Mouse (Mus musculus): ENCODE data around the gene Fam160a1. TPM values are rescaled to one million over a fixed set of nuclear protein-coding genes. Genes with fewer than 3 reads are reported as not detected.

Gene Fam160a1
- polyA plus RNA-seq, 2 experiments = 0.20 to 0.27 TPM

DNA sequence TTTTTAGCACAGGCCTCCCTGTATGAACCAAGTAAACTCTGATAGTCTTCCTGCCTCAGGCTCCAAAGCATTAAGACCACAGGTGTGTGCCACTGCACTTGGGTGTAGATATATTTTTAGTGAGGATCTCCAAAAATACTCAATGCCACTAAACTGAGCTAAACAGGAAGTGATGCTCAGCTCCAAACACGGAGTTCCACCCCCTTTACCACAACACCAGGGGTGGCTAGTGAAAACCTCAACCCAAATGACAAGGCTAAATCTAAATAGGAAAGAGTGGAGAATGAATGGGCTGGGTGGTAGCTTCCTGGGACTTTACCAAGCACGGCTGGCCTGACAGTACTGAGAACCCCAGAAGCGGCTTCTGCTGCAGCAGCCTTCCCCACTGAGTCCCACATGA, 124.1 kb downstream of the Fam160a1 start:
- Histone ChIP-seq H3K9ac (replicated peaks) (no peak overlapping the region), H3K27me3 (ENCODE audit: control insufficient read depth, insufficient read depth, low read length) (no peaks in the 10 kb centered on the region), H3K4me3 (ENCODE audit: insufficient read depth in 1 of 2, low read depth in 2 of 2, low read length in 2 of 2) (no peak overlapping the region), H3K27ac (no peak overlapping the region), H3K4me2 (ENCODE audit: low read depth) (no peak overlapping the region), H3K4me1 (replicated peaks; ENCODE audit: control insufficient read depth in 2 of 2, insufficient read depth in 2 of 2, low read length in 1 of 2) (no peaks in the 10 kb centered on the region), H3K9me3 (ENCODE audit: control insufficient read depth, low read length) (no peaks in the 10 kb centered on the region), H3K36me3 (replicated peaks; ENCODE audit: control insufficient read depth, insufficient read depth, low read depth) (no peaks in the 10 kb centered on the region)
- DNase-seq (ENCODE audit: low read depth in 3 of 3, low spot score in 3 of 3) (no peak), ATAC-seq (ENCODE audit: insufficient read depth) (no peak)
- WGBS (ENCODE audit: insufficient replicate concordance) = 14% methylated on average over 3 of the region's 3 CpGs
- TF ChIP-seq EP300 (IDR thresholded peaks at IDR 0.05; ENCODE audit: low read depth) (no peak), CTCF (IDR thresholded peaks at IDR 0.05; ENCODE audit: low read depth) (no peak)

DNA sequence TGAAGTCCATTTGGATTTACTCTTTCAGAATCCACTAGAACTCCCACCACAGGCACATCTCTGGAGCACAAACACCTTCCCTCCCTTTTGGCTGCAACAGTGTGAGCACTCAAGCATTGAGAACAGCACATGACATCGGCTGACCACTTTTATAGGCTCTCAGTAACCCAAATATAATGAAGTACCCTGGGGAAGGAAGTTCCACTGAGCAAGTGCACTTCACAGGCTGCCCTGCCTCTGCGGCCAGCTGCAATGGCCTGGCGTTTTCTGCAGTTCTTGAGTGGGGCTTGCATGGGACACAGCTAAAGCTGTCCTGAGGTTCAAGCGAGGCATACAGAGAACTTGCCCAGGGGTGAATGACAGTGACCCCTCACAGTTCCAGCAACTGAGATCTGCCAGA, 126.0 kb downstream of the Fam160a1 start:
- Histone ChIP-seq H3K27me3 (ENCODE audit: control insufficient read depth, insufficient read depth, low read length) (no peaks in the 10 kb centered on the region), H3K4me1 (replicated peaks; ENCODE audit: control insufficient read depth in 2 of 2, insufficient read depth in 2 of 2, low read length in 1 of 2) (no peaks in the 10 kb centered on the region), H3K4me3 (ENCODE audit: insufficient read depth in 1 of 2, low read depth in 2 of 2, low read length in 2 of 2) (no peak overlapping the region), H3K27ac (no peak overlapping the region), H3K9ac (replicated peaks) (no peak overlapping the region), H3K4me2 (ENCODE audit: low read depth) (no peak overlapping the region), H3K9me3 (ENCODE audit: control insufficient read depth, low read length) (no peaks in the 10 kb centered on the region), H3K36me3 (replicated peaks; ENCODE audit: control insufficient read depth, insufficient read depth, low read depth) (no peaks in the 10 kb centered on the region)
- ATAC-seq (ENCODE audit: insufficient read depth) = no peak
- DNase-seq (ENCODE audit: low read depth in 3 of 3, low spot score in 3 of 3) = no peak
- no peak for TF ChIP-seq EP300 (IDR thresholded peaks at IDR 0.05; ENCODE audit: low read depth)
- TF ChIP-seq CTCF (IDR thresholded peaks at IDR 0.05; ENCODE audit: low read depth) = no peak
- WGBS (ENCODE audit: insufficient replicate concordance) = 52% methylated on average over 4 of the region's 4 CpGs

DNA sequence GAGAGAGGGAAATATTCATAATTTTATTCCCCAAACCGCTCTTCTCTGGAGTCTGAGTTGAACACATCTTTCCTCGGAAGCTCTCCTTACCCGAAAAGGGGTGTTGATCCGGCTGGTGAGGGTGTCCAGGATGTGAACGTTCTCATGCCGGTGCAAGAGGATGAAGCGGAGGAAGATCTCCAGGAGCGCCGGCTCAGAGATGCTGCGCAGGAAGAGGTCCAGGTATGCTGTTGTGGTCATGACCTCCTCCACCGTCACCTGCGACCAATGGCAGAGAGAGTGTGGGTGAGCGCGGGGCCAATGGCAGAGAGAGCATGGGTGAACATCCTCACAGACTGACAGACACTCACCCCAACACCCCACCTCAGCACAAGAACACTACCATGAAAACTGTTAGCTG, 128.8 kb downstream of the Fam160a1 start:
- ATAC-seq (ENCODE audit: insufficient read depth) (no peak), DNase-seq (ENCODE audit: low read depth in 3 of 3, low spot score in 3 of 3) (no peak)
- Histone ChIP-seq H3K9ac (replicated peaks) (no peak overlapping the region), H3K4me2 (ENCODE audit: low read depth) (no peak overlapping the region), H3K36me3 (replicated peaks; ENCODE audit: control insufficient read depth, insufficient read depth, low read depth) (no peaks in the 10 kb centered on the region), H3K27ac (no peak overlapping the region), H3K4me1 (replicated peaks; ENCODE audit: control insufficient read depth in 2 of 2, insufficient read depth in 2 of 2, low read length in 1 of 2) (no peaks in the 10 kb centered on the region), H3K4me3 (ENCODE audit: insufficient read depth in 1 of 2, low read depth in 2 of 2, low read length in 2 of 2) (no peak overlapping the region), H3K27me3 (ENCODE audit: control insufficient read depth, insufficient read depth, low read length) (no peaks in the 10 kb centered on the region), H3K9me3 (ENCODE audit: control insufficient read depth, low read length) (no peaks in the 10 kb centered on the region)
- 84% methylated on average over 14 of the region's 14 CpGs for WGBS (ENCODE audit: insufficient replicate concordance)
- no peak for TF ChIP-seq EP300 (IDR thresholded peaks at IDR 0.05; ENCODE audit: low read depth)
- TF ChIP-seq CTCF (IDR thresholded peaks at IDR 0.05; ENCODE audit: low read depth) = no peak

DNA sequence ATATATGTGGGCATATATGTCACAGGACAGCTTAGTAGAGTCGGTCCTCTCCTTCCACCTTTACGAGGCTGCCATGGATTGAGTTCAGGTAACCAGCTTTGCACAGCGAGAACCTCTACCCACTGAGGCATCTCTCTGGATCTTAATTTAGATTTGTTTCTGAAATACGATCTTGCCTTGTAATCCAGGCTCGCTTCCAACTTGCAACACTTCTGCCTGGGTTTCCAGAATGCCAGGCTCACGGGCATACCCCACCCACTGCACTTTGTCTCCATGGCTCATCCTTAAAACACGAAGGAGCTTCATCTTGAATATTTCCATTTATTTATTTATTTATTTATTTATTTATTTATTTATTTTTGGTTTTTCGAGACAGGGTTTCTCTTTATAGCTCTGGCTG, 131.8 kb downstream of the Fam160a1 start:
- TF ChIP-seq EP300 (IDR thresholded peaks at IDR 0.05; ENCODE audit: low read depth) (no peak), CTCF (IDR thresholded peaks at IDR 0.05; ENCODE audit: low read depth) (no peak)
- Histone ChIP-seq H3K27ac (no peak overlapping the region), H3K4me3 (ENCODE audit: insufficient read depth in 1 of 2, low read depth in 2 of 2, low read length in 2 of 2) (no peak overlapping the region), H3K4me1 (replicated peaks; ENCODE audit: control insufficient read depth in 2 of 2, insufficient read depth in 2 of 2, low read length in 1 of 2) (no peaks in the 10 kb centered on the region; a peak in 2 of 4 replicates), H3K9me3 (ENCODE audit: control insufficient read depth, low read length) (no peaks in the 10 kb centered on the region), H3K4me2 (ENCODE audit: low read depth) (no peak overlapping the region), H3K27me3 (ENCODE audit: control insufficient read depth, insufficient read depth, low read length) (no peaks in the 10 kb centered on the region), H3K36me3 (replicated peaks; ENCODE audit: control insufficient read depth, insufficient read depth, low read depth) (no peaks in the 10 kb centered on the region), H3K9ac (replicated peaks) (no peak overlapping the region)
- ATAC-seq (ENCODE audit: insufficient read depth) (no peak), DNase-seq (ENCODE audit: low read depth in 3 of 3, low spot score in 3 of 3) (no peak)
- 66% methylated on average over 8 of the region's 8 CpGs for WGBS (ENCODE audit: insufficient replicate concordance)

DNA sequence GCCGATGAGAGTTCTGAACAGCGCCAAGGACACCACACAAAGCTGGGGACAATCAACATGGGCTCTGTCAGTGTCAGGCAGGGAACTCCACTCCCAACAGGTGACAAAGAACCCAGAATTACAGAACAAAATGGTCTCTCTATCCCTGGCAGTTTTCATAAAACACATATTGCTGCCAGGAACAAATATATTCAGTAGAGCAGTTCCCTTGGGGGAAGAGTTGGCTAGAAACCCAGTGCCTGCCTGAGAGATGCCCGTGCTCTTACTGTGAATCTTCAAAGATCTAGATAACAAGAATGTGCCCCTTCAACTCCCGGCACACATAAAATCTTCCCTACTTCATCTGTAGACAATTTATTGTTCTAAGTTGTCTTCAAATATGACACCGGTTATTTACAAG, 133.5 kb downstream of the Fam160a1 start:
- no peak overlapping the region for H3K4me3 ChIP-seq (ENCODE audit: insufficient read depth in 1 of 2, low read depth in 2 of 2, low read length in 2 of 2)
- TF ChIP-seq CTCF (IDR thresholded peaks at IDR 0.05; ENCODE audit: low read depth) (no peak), EP300 (IDR thresholded peaks at IDR 0.05; ENCODE audit: low read depth) (no peak)
- no peak overlapping the region for H3K4me2 ChIP-seq (ENCODE audit: low read depth)
- DNase-seq (ENCODE audit: low read depth in 3 of 3, low spot score in 3 of 3) (no peak), ATAC-seq (ENCODE audit: insufficient read depth) (no peak)
- H3K9me3 ChIP-seq (ENCODE audit: control insufficient read depth, low read length) = no peaks in the 10 kb centered on the region
- no peaks in the 10 kb centered on the region for H3K27me3 ChIP-seq (ENCODE audit: control insufficient read depth, insufficient read depth, low read length)
- no peak overlapping the region for H3K9ac ChIP-seq (replicated peaks)
- H3K4me1 ChIP-seq (replicated peaks; ENCODE audit: control insufficient read depth in 2 of 2, insufficient read depth in 2 of 2, low read length in 1 of 2) = peaks cover 0 to 6% of the 10 kb centered on the region in 2 experiments; a peak in 3 of 4 replicates
- no peaks in the 10 kb centered on the region for H3K36me3 ChIP-seq (replicated peaks; ENCODE audit: control insufficient read depth, insufficient read depth, low read depth)
- H3K27ac ChIP-seq = no peak overlapping the region
- 70% methylated on average over 5 of the region's 5 CpGs for WGBS (ENCODE audit: insufficient replicate concordance)
